Mouse (Mus musculus) hindbrain, embryonic 14.5 days (tissue): ENCODE data around the gene Arid5a. TPM values are rescaled to one million over a fixed set of nuclear protein-coding genes. Genes with fewer than 3 reads are reported as not detected.
A peak's percentile ranks its signal among the peaks of the same experiment; 100 is the strongest.

Source experiments
- ATAC-seq: fragments of 200-750 bp; cut with Nextera tagmentation; 2 replicates; pipeline ENCODE4 v1.8.0; 2017; ENCODE audit warnings: moderate number of reproducible peaks, mild to moderate bottlenecking, moderate TSS enrichment, moderate library complexity; ENCODE audit not compliant: low FRiP score
- DNase-seq: peaks from one replicate; pipeline ENCODE4 v3.0.0-alpha.2; 2015; ENCODE audit warnings: low spot score
- H3K27ac ChIP-seq: fragments of 300-500 bp; sonication (generic); 2 replicates; pipeline ENCODE4 v1.5.1; 2014; ENCODE audit warnings: mild to moderate bottlenecking, moderate library complexity
- H3K27me3 ChIP-seq: fragments of 300-500 bp; sonication (generic); 2 replicates; pipeline ENCODE4 v1.6.1; 2014; ENCODE audit warnings: mild to moderate bottlenecking, low read length, mixed read lengths; ENCODE audit not compliant: control insufficient read depth, insufficient read depth
- H3K36me3 ChIP-seq: fragments of 300-500 bp; sonication (generic); replicated peaks from 2 replicates; pipeline ENCODE4 v1.6.1; 2014; ENCODE audit not compliant: control insufficient read depth, insufficient read depth
- H3K4me1 ChIP-seq: fragments of 300-500 bp; sonication (generic); replicated peaks from 2 replicates; pipeline ENCODE4 v1.6.1; 2014; ENCODE audit warnings: antibody characterized with exemption, low read length, mixed read lengths; ENCODE audit not compliant: control insufficient read depth, insufficient read depth
- H3K4me2 ChIP-seq: fragments of 300-500 bp; sonication (generic); replicated peaks from 2 replicates; pipeline ENCODE4 v1.6.1; 2014; ENCODE audit warnings: mild to moderate bottlenecking, moderate library complexity
- H3K4me3 ChIP-seq: fragments of 300-500 bp; sonication (generic); replicated peaks from 2 replicates; pipeline ENCODE4 v1.5.1; 2014; ENCODE audit warnings: mild to moderate bottlenecking, low read length
- H3K9ac ChIP-seq: fragments of 300-500 bp; sonication (generic); 2 replicates; pipeline ENCODE4 v1.6.1; 2014
- H3K9me3 ChIP-seq: fragments of 300-500 bp; sonication (generic); 2 replicates; pipeline ENCODE4 v1.6.1; 2016; ENCODE audit warnings: low read length; ENCODE audit not compliant: control insufficient read depth
- WGBS: fragments of 180-500 bp; shearing (Covaris S2); extraction: QIAGEN DNeasy Blood & Tissue Kit; methylation state at CpG from one replicate; pipeline ENCODE4 v1.1.7; 2014; 5-methylcytosine and 5-hydroxymethylcytosine counted together
- polyA plus RNA-seq: library from polyadenylated mRNA; unstranded; fragments of >200 nt; fragmentation: Nextera tagmentation; extraction: Ambion mirVana; gene quantifications from 2 replicates; pipeline ENCODE4 v1.2.1, GENCODE M21; 2014

The Arid5a gene
- polyA plus RNA-seq, 1 experiment from 2014 or later, result 4.3 TPM

- 25% methylated on average over 3 of the region's 3 CpGs for WGBS
- Histone ChIP-seq H3K9me3 (no peaks in the 10 kb centered on the region), H3K27ac (no peak overlapping the region), H3K36me3 (no peaks in the 10 kb centered on the region), H3K27me3 (no peaks in the 10 kb centered on the region), H3K4me1 (no peaks in the 10 kb centered on the region), H3K4me2 (no peak overlapping the region), H3K4me3 (no peak overlapping the region), H3K9ac (no peak overlapping the region)
- peak; percentile 88 for DNase-seq
- peak; percentile 27; the same call in 1 of the 2 replicates for ATAC-seq
Observed at GRCm38 (mm10) chr1:36279202-36279601, 28.3 kb upstream of the Arid5a start.

GRCm38 (mm10) chr1:36280938-36281337 lies 26.6 kb upstream of the Arid5a start:
- Histone ChIP-seq H3K9me3 (no peaks in the 10 kb centered on the region), H3K27ac (no peak overlapping the region), H3K36me3 (no peaks in the 10 kb centered on the region), H3K4me1 (no peaks in the 10 kb centered on the region), H3K4me2 (no peak overlapping the region), H3K9ac (no peak overlapping the region), H3K27me3 (no peaks in the 10 kb centered on the region), H3K4me3 (no peak overlapping the region)
- no peak for ATAC-seq
- 85% methylated on average over 3 of the region's 3 CpGs for WGBS
- no peak for DNase-seq

- WGBS, result 88% methylated on average over 6 of the region's 6 CpGs
Observed at GRCm38 (mm10) chr1:36281849-36282248, 25.7 kb upstream of the Arid5a start.

GRCm38 (mm10) chr1:36293470-36293869 lies 14.1 kb upstream of the Arid5a start:
- H3K9ac ChIP-seq, result no peak overlapping the region
- DNase-seq (no peak), ATAC-seq (no peak)
- no peaks in the 10 kb centered on the region for H3K36me3 ChIP-seq
- no peak overlapping the region for H3K4me3 ChIP-seq
- no peaks in the 10 kb centered on the region for H3K9me3 ChIP-seq
- no peaks in the 10 kb centered on the region for H3K27me3 ChIP-seq
- H3K4me1 ChIP-seq, result no peaks in the 10 kb centered on the region
- no peak overlapping the region for H3K27ac ChIP-seq
- no peak overlapping the region for H3K4me2 ChIP-seq
- WGBS, result 88% methylated on average over 8 of the region's 8 CpGs

More at GRCm38 (mm10) chr1:36281849-36282248, 25.7 kb upstream of the Arid5a start:
- H3K27me3 ChIP-seq, result no peaks in the 10 kb centered on the region
- H3K36me3 ChIP-seq, result no peaks in the 10 kb centered on the region
- H3K27ac ChIP-seq, result no peak overlapping the region
- H3K4me3 ChIP-seq, result no peak overlapping the region
- ATAC-seq (no peak), DNase-seq (no peak)
- H3K4me1 ChIP-seq, result no peaks in the 10 kb centered on the region
- H3K9me3 ChIP-seq, result no peaks in the 10 kb centered on the region
- H3K4me2 ChIP-seq, result no peak overlapping the region
- H3K9ac ChIP-seq, result no peak overlapping the region

- Histone ChIP-seq H3K36me3 (no peaks in the 10 kb centered on the region), H3K27ac (no peak overlapping the region), H3K4me1 (no peaks in the 10 kb centered on the region), H3K9ac (no peak overlapping the region), H3K4me2 (no peak overlapping the region), H3K9me3 (no peaks in the 10 kb centered on the region), H3K4me3 (no peak overlapping the region), H3K27me3 (no peaks in the 10 kb centered on the region)
- DNase-seq (no peak), ATAC-seq (no peak)
- 88% methylated on average over 3 of the region's 3 CpGs for WGBS
Observed at GRCm38 (mm10) chr1:36294402-36294801, 13.1 kb upstream of the Arid5a start.

- Histone ChIP-seq H3K4me2 (no peak overlapping the region), H3K36me3 (no peaks in the 10 kb centered on the region), H3K9me3 (no peaks in the 10 kb centered on the region), H3K4me3 (no peak overlapping the region), H3K4me1 (no peaks in the 10 kb centered on the region), H3K27ac (no peak overlapping the region), H3K27me3 (no peaks in the 10 kb centered on the region), H3K9ac (no peak overlapping the region)
- 81% methylated on average over 9 of the region's 9 CpGs for WGBS
- DNase-seq (no peak), ATAC-seq (no peak)
Observed at GRCm38 (mm10) chr1:36296466-36297149, 10.9 kb upstream of the Arid5a start.

- ATAC-seq, result no peak
- Histone ChIP-seq H3K27ac (no peak overlapping the region), H3K36me3 (no peaks in the 10 kb centered on the region), H3K4me2 (no peak overlapping the region), H3K9me3 (no peaks in the 10 kb centered on the region), H3K27me3 (no peaks in the 10 kb centered on the region), H3K4me1 (peaks cover 3% of the 10 kb centered on the region; the same call in 1 of the 2 replicates), H3K9ac (no peak overlapping the region), H3K4me3 (no peak overlapping the region)
- 70% methylated on average over 4 of the region's 4 CpGs for WGBS
- DNase-seq, result no peak
Observed at GRCm38 (mm10) chr1:36298107-36298506, 9.4 kb upstream of the Arid5a start.

- DNase-seq (no peak), ATAC-seq (no peak)
- H3K27ac ChIP-seq, result no peak overlapping the region
- H3K9me3 ChIP-seq, result no peaks in the 10 kb centered on the region
- H3K36me3 ChIP-seq, result no peaks in the 10 kb centered on the region
- no peaks in the 10 kb centered on the region for H3K27me3 ChIP-seq
- H3K9ac ChIP-seq, result no peak overlapping the region
- no peak overlapping the region for H3K4me3 ChIP-seq
- 31% methylated on average over 13 of the region's 13 CpGs for WGBS
- no peak overlapping the region for H3K4me2 ChIP-seq
- H3K4me1 ChIP-seq, result peaks cover 5% of the 10 kb centered on the region; the same call in 1 of the 2 replicates
Observed at GRCm38 (mm10) chr1:36299126-36299525, 8.4 kb upstream of the Arid5a start.

GRCm38 (mm10) chr1:36299676-36300075 lies 7.9 kb upstream of the Arid5a start:
- Histone ChIP-seq H3K4me2 (no peak overlapping the region), H3K4me3 (no peak overlapping the region), H3K36me3 (no peaks in the 10 kb centered on the region), H3K27ac (no peak overlapping the region), H3K9me3 (no peaks in the 10 kb centered on the region), H3K4me1 (peaks cover 5% of the 10 kb centered on the region; the same call in 1 of the 2 replicates), H3K27me3 (no peaks in the 10 kb centered on the region), H3K9ac (no peak overlapping the region)
- 66% methylated on average over 2 of the region's 2 CpGs for WGBS
- DNase-seq, result no peak
- no peak for ATAC-seq

GRCm38 (mm10) chr1:36300486-36300885 lies 7.0 kb upstream of the Arid5a start:
- no peak for DNase-seq
- 90% methylated on average over 6 of the region's 6 CpGs for WGBS
- H3K4me2 ChIP-seq, result no peak overlapping the region
- H3K27me3 ChIP-seq, result no peaks in the 10 kb centered on the region
- no peaks in the 10 kb centered on the region for H3K36me3 ChIP-seq
- no peak overlapping the region for H3K4me3 ChIP-seq
- peaks cover 5% of the 10 kb centered on the region; the same call in 1 of the 2 replicates for H3K4me1 ChIP-seq
- H3K27ac ChIP-seq, result no peak overlapping the region
- no peaks in the 10 kb centered on the region for H3K9me3 ChIP-seq
- ATAC-seq, result no peak
- H3K9ac ChIP-seq, result no peak overlapping the region
